Mouse (Mus musculus) embryonic facial prominence, embryonic 14.5 days (tissue): ENCODE data around the gene Safb2. TPM values are rescaled to one million over a fixed set of nuclear protein-coding genes. Genes with fewer than 3 reads are reported as not detected.
A peak's percentile ranks its signal among the peaks of the same experiment; 100 is the strongest.

ENCODE experiments used
- ATAC-seq: fragments of 200-750 bp; cut with Nextera tagmentation; 2 replicates; pipeline ENCODE4 v1.8.0; 2017; ENCODE audit warnings: low read depth, moderate number of reproducible peaks, moderate TSS enrichment
- DNase-seq: peaks from one replicate; pipeline ENCODE4 v3.0.0-alpha.2; 2015; ENCODE audit warnings: low spot score
- H3K27ac ChIP-seq: fragments of 300-500 bp; sonication (generic); replicated peaks from 2 replicates; pipeline ENCODE4 v1.5.1; 2014; ENCODE audit warnings: low read depth, mild to moderate bottlenecking, low read length, moderate library complexity
- H3K27me3 ChIP-seq: fragments of 300-500 bp; sonication (generic); replicated peaks from 2 replicates; pipeline ENCODE4 v1.6.1; 2014; ENCODE audit warnings: low read length; ENCODE audit not compliant: control insufficient read depth, insufficient read depth
- H3K36me3 ChIP-seq: fragments of 300-500 bp; sonication (generic); 2 replicates; pipeline ENCODE4 v1.6.1; 2014; ENCODE audit warnings: low read length, mixed read lengths; ENCODE audit not compliant: control insufficient read depth, insufficient read depth
- H3K4me1 ChIP-seq: fragments of 300-500 bp; sonication (generic); 2 replicates; pipeline ENCODE4 v1.6.1; 2014; ENCODE audit warnings: antibody characterized with exemption, low read length; ENCODE audit not compliant: control insufficient read depth, insufficient read depth
- H3K4me2 ChIP-seq: fragments of 300-500 bp; sonication (generic); 2 replicates; pipeline ENCODE4 v1.6.1; 2014; ENCODE audit warnings: low read depth, mild to moderate bottlenecking, low read length, moderate library complexity, mixed read lengths
- H3K4me3 ChIP-seq: fragments of 300-500 bp; sonication (generic); 2 replicates; pipeline ENCODE4 v1.5.1; 2014; ENCODE audit warnings: low read depth, mild to moderate bottlenecking, low read length
- H3K9ac ChIP-seq: fragments of 300-500 bp; sonication (generic); 2 replicates; pipeline ENCODE4 v1.6.1; 2014; ENCODE audit warnings: low read depth, mild to moderate bottlenecking, low read length, moderate library complexity, mixed read lengths
- H3K9me3 ChIP-seq: fragments of 300-500 bp; sonication (generic); 2 replicates; pipeline ENCODE4 v1.6.1; 2016; ENCODE audit warnings: low read length; ENCODE audit not compliant: control insufficient read depth
- WGBS: fragments of 180-500 bp; shearing (Covaris S2); extraction: QIAGEN DNeasy Blood & Tissue Kit; methylation state at CpG from one replicate; pipeline ENCODE4 v1.1.7; 2014; 5-methylcytosine and 5-hydroxymethylcytosine counted together
- polyA plus RNA-seq: library from polyadenylated mRNA; unstranded; fragments of >200 nt; fragmentation: Nextera tagmentation; extraction: Ambion mirVana; gene quantifications from 2 replicates; pipeline ENCODE4 v1.2.1, GENCODE M21; 2014

Gene Safb2
- polyA plus RNA-seq, 1 experiment from 2014 or later, result 50.2 TPM

- H3K9ac ChIP-seq, result no peak overlapping the region
- H3K36me3 ChIP-seq, result peaks cover 41% of the 10 kb centered on the region
- H3K4me1 ChIP-seq, result no peaks in the 10 kb centered on the region
- DNase-seq (no peak), ATAC-seq (no peak)
- H3K9me3 ChIP-seq, result no peaks in the 10 kb centered on the region
- no peak overlapping the region for H3K27ac ChIP-seq
- H3K4me3 ChIP-seq, result no peak overlapping the region
- H3K4me2 ChIP-seq, result no peak overlapping the region
- WGBS, result 71% methylated on average over 3 of the region's 3 CpGs
- no peaks in the 10 kb centered on the region for H3K27me3 ChIP-seq
Observed at GRCm38 (mm10) chr17:56559386-56559785, 25.0 kb downstream of the Safb2 start.

GRCm38 (mm10) chr17:56558448-56558847, 25.9 kb downstream of the Safb2 start:
- 19% methylated on average over 3 of the region's 3 CpGs for WGBS
- H3K27ac ChIP-seq, result no peak overlapping the region
- no peaks in the 10 kb centered on the region for H3K9me3 ChIP-seq
- no peak overlapping the region for H3K4me3 ChIP-seq
- ATAC-seq (peak; percentile 56), DNase-seq (peak; percentile 72)
- no peaks in the 10 kb centered on the region for H3K27me3 ChIP-seq
- H3K36me3 ChIP-seq, result peaks cover 32% of the 10 kb centered on the region
- H3K9ac ChIP-seq, result no peak overlapping the region
- no peak overlapping the region for H3K4me2 ChIP-seq
- no peaks in the 10 kb centered on the region for H3K4me1 ChIP-seq

GRCm38 (mm10) chr17:56554122-56554551, 30.2 kb downstream of the Safb2 start, which contains the start of gene Gm20219:
Gene Gm20219, minus strand, starts transcription at chr17:56554387.
- H3K27ac ChIP-seq, result no peak within 1 kb of the TSS
- DNase-seq (peak; percentile 54), ATAC-seq (peak; percentile 73)
- H3K9ac ChIP-seq, result no peak within 1 kb of the TSS; the same call in 1 of the 2 replicates
- H3K36me3 ChIP-seq, result no peaks in the 10 kb centered on the region
- 80% methylated on average over 17 of the region's 20 CpGs for WGBS
- no peak within 1 kb of the TSS for H3K4me2 ChIP-seq
- H3K27me3 ChIP-seq, result no peaks in the 10 kb centered on the region
- no peaks in the 10 kb centered on the region for H3K9me3 ChIP-seq
- H3K4me3 ChIP-seq, result no peak within 1 kb of the TSS
- no peaks in the 10 kb centered on the region for H3K4me1 ChIP-seq

DNA sequence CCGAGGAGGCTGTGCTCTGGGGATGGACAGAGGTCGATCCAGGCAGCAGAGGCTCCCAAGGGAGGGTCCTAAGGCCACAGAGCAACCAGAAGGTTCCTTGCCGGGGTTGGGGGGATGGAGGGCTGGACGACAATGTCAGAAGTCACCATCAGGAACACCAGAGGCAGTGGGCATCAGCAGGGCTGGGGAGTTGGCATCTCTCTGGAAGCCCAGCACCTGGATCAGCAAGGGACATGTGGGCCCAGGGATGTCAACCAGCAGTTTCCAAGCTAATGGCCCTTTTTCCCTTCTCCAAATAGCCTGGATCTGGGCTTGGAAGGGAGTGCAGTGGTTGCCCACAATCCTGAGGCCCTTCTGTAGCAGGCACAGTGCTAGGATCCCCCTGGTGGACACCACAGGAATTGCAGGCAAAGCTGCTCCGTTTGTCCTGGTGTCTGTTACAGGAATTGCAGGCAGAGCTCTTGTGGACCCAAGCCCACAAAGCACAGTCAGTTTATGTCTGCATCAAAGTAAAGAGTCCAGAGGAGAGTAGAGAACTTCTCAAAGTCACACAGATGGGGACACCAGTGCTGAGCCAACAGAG, 31.5 kb downstream of the Safb2 start:
- DNase-seq (peak; percentile 34), ATAC-seq (peak; percentile 19; the same call in 1 of the 2 replicates)
- no peaks in the 10 kb centered on the region for H3K36me3 ChIP-seq
- no peak overlapping the region for H3K4me3 ChIP-seq
- H3K9ac ChIP-seq, result no peak overlapping the region
- no peaks in the 10 kb centered on the region for H3K4me1 ChIP-seq
- no peak overlapping the region for H3K4me2 ChIP-seq
- H3K9me3 ChIP-seq, result no peaks in the 10 kb centered on the region
- WGBS, result 61% methylated on average over 5 of the region's 5 CpGs
- H3K27me3 ChIP-seq, result no peaks in the 10 kb centered on the region
- no peak overlapping the region for H3K27ac ChIP-seq

- Histone ChIP-seq H3K4me1 (no peaks in the 10 kb centered on the region), H3K36me3 (no peaks in the 10 kb centered on the region), H3K27me3 (no peaks in the 10 kb centered on the region), H3K4me2 (no peak overlapping the region), H3K9me3 (no peaks in the 10 kb centered on the region), H3K4me3 (no peak overlapping the region), H3K27ac (no peak overlapping the region), H3K9ac (no peak overlapping the region)
- WGBS, result 61% methylated on average over 6 of the region's 6 CpGs
- no peak for ATAC-seq
- no peak for DNase-seq
Observed at GRCm38 (mm10) chr17:56551841-56552581, 32.4 kb downstream of the Safb2 start.

DNA sequence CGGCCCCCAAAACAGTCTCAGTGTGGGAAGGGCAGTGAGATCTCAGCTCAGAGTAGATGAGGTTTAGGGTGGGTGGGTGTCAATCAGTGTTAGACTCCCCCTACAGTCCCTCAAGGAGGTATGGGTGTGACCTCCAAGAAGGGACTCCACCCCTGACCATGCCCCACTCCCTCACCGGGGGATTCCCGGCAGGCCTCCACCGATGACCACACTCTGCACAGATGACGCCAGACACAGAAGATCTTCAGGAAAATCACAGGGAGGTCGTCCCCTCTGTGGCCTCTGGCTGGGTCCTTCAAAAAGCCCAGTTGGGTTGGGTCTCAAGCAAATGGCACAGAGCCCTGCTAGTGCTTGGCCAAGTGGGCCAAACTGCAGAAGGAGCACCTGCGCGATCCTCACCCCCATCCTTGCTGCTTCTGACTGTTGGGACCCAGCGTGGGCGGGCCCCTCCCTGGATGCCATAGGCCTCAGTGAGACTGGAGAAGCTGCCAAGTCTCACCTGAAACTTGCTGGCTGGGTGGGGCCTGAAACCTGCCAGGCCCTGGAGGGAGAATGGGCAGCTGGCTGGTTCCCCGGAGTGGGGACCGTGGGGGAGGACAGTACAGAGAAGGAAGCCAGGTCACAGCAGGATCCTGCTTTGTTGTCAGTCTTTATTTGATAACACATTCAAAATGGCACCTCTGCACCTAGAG, 33.5 kb downstream of the Safb2 start:
- Histone ChIP-seq H3K9ac (no peak overlapping the region), H3K9me3 (no peaks in the 10 kb centered on the region), H3K27me3 (no peaks in the 10 kb centered on the region), H3K27ac (no peak overlapping the region), H3K4me2 (no peak overlapping the region), H3K4me3 (no peak overlapping the region), H3K4me1 (no peaks in the 10 kb centered on the region), H3K36me3 (no peaks in the 10 kb centered on the region)
- 75% methylated on average over 12 of the region's 12 CpGs for WGBS
- ATAC-seq (no peak), DNase-seq (no peak)

DNA sequence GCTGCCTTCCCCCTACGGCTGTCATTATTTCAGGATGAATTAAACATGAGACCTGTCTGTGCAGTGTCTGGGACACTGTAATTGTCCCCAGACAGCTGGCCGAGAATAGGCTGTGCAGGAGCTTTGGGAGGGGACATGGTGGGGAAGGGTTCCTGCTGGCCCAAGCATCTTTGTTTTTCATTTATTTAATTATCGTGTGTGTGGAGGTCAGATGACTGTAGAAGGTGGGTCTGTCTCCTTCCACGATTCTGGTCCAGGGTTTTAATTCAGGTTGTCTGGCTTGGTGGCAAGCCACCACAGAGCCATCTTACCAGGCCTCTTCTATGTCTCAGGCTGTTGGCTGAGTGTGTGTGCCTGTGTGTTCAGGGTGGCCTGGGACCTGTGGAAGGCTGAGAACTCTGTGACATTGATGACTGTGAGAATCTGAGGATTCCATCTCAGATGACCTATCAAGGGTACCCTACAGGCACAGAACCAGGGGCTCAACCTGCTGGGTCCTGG, 35.7 kb downstream of the Safb2 start:
- H3K27me3 ChIP-seq, result no peaks in the 10 kb centered on the region
- no peak overlapping the region for H3K9ac ChIP-seq
- no peak overlapping the region for H3K27ac ChIP-seq
- 21% methylated on average over 4 of the region's 4 CpGs for WGBS
- no peak overlapping the region for H3K4me3 ChIP-seq
- H3K9me3 ChIP-seq, result no peaks in the 10 kb centered on the region
- H3K36me3 ChIP-seq, result no peaks in the 10 kb centered on the region
- H3K4me1 ChIP-seq, result no peaks in the 10 kb centered on the region
- H3K4me2 ChIP-seq, result no peak overlapping the region
- no peak for DNase-seq
- no peak for ATAC-seq

DNA sequence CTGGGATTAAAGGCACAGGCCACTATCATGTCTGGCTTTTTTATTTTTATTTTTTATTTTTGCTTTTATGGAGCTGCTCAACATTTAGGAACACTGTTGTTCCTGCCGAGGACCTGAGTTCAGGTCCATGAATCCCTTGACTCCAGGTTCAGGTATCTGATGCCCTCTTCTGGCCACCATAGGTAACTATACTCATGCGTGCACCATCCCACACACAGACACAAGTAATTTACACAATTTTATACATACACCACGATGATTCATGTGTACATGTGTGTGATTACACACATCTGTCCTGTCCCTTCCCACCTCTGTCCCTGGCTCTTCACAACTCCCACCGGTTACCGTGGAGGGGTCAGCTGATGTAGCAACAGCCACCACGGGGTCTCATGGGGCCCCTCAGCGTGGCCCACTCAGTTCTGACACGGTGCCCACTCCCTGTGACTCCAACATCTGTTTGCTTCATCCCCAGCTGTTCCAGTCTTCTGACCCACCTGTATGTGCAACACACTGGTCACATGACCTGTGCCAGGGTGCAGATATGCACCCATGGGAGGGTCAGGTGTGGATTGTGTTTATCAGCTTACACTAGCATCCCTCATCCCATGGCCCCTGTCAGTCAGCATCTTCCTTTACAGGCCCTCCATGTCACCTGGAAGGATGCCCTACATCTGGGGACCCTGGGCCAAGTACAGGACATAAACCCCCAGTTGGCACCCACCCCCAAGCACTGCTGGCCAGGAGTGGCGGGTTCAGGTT, 36.4 kb downstream of the Safb2 start:
- H3K4me2 ChIP-seq, result no peak overlapping the region
- H3K9me3 ChIP-seq, result no peaks in the 10 kb centered on the region
- H3K9ac ChIP-seq, result no peak overlapping the region
- H3K27me3 ChIP-seq, result no peaks in the 10 kb centered on the region
- no peak for DNase-seq
- no peaks in the 10 kb centered on the region for H3K4me1 ChIP-seq
- H3K36me3 ChIP-seq, result no peaks in the 10 kb centered on the region
- no peak for ATAC-seq
- H3K4me3 ChIP-seq, result no peak overlapping the region
- 71% methylated on average over 9 of the region's 9 CpGs for WGBS
- no peak overlapping the region for H3K27ac ChIP-seq
